Mouse (Mus musculus): ENCODE measurements around the gene Gm20518. TPM values are rescaled to one million over a fixed set of nuclear protein-coding genes. Genes with fewer than 3 reads are reported as not detected.

Gm20518 gene
- polyA plus RNA-seq (2016; fragmentation: Nextera tagmentation; extraction: Ambion mirVana), result 0.23 and 0.29 TPM in 2 replicates

DNA sequence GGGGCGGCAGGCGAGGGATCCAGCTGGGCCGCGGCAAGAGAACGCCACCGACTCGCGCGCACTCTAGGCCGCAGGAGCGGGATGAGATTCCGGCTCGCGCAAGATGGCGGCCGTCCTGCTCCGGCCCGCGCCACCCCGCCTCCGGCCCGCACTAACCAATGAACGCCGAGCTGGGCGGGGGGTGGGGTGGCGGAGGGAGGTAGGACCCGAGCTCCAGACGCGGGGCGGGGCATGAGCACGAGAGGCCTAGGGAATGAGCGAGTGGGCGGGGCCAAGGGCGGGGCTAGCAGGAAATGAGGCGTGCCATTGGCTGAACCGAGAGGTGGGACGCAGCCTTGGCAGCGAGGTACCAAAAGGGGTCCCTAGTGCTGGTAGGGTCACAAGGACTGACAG is at the start of gene Gm20518:
Gene Gm20518 (minus strand): TSS at position 105 of the 393 bp plus-strand sequence.
- Histone ChIP-seq H3K4me1 (peaks cover 27% of the 10 kb centered on the region), H3K27ac (peak within 1 kb of the TSS; percentile 99), H3K9me3 (no peaks in the 10 kb centered on the region), H3K36me3 (replicated peaks) (peaks cover 13% of the 10 kb centered on the region; the same call in 1 of the 2 replicates), H3K27me3 (ENCODE audit: poor library complexity, severe bottlenecking) (no peaks in the 10 kb centered on the region), H3K4me3 (peak within 1 kb of the TSS; percentile 98)
- under 1% methylated on average over 38 of the region's 38 CpGs for WGBS
- peak; percentile 100 for DNase-seq (ENCODE audit: extremely low spot score, low spot score)

DNA sequence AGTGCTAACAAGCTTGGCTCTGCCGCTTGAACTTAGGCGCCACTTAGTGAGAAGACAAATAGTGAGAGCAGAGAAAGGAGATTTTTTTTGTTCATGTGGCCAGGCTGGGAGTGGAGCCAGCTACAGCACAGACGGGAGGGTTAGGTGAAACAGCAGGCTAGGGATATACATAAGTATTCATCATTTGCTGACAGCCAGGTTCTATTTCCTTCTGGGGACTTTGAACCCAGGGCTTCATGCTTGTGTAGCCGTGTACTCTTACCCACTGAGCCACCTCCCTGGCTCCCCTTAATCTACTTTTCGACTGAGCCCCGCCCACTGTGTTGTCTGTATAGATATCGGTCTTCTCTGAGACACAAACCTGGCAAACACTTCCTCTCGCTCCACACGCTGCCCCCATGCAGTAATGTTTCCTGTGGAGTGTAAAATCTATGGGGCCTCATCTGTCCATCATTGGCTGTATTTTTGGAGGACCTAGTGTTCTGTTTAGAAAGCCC is 47.8 kb upstream of the Gm20518 start:
- Histone ChIP-seq H3K9me3 (no peaks in the 10 kb centered on the region), H3K27me3 (ENCODE audit: poor library complexity, severe bottlenecking) (peaks cover 29% of the 10 kb centered on the region), H3K36me3 (replicated peaks) (no peaks in the 10 kb centered on the region), H3K4me3 (no peak overlapping the region), H3K27ac (no peak overlapping the region), H3K4me1 (peaks cover 8% of the 10 kb centered on the region; the same call in 1 of the 2 replicates)
- no peak for DNase-seq (ENCODE audit: extremely low spot score, low spot score)
- 66% methylated on average over 9 of the region's 9 CpGs for WGBS

DNA sequence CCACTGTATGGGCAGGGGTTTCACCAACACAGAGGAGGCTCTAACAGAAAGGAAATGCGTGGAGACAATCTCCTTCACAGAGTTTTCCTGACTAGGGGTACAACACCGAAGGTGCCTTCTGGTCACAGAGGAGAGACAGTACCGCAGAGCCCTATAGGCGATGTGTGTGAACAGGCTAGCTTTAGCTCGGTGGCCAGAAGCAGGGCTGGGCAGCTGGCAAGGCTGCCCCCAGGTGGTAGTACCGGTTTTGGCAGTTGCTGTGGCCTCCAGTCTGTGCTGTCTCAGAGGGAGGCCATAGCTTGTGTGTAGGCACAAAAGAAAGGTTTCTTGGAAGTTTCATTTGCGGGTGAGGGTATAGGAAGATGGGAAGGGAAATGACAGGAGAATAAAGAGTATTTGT is 47.4 kb upstream of the Gm20518 start:
- Histone ChIP-seq H3K4me3 (no peak overlapping the region), H3K36me3 (replicated peaks) (no peaks in the 10 kb centered on the region), H3K4me1 (peaks cover 8% of the 10 kb centered on the region; the same call in 1 of the 2 replicates), H3K27ac (no peak overlapping the region), H3K9me3 (no peaks in the 10 kb centered on the region), H3K27me3 (ENCODE audit: poor library complexity, severe bottlenecking) (peaks cover 34% of the 10 kb centered on the region)
- peak; percentile 60 for DNase-seq (ENCODE audit: extremely low spot score, low spot score)
- 9% methylated on average over 7 of the region's 7 CpGs for WGBS

DNA sequence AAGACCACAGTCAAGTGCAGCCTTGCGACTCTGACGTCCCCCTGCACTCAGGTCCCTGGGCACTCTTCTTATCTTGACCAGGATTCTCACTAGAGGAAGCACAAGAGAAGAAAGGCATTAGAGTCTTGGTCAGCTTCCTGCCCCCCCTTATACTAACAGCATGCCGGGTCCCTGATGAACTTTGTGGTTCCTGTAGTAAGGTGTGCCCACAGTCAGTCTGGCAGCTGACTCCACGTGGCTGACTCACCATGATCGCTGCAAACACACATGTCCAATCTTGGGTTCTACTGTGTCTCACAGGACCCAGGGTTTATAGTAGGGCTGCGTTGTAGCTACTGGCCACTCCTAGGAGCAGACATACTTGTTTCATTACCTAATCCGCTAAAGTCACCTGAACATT is 46.7 kb upstream of the Gm20518 start:
- Histone ChIP-seq H3K4me1 (peaks cover 8% of the 10 kb centered on the region; the same call in 1 of the 2 replicates), H3K27ac (no peak overlapping the region), H3K27me3 (ENCODE audit: poor library complexity, severe bottlenecking) (peaks cover 35% of the 10 kb centered on the region), H3K4me3 (no peak overlapping the region), H3K9me3 (no peaks in the 10 kb centered on the region), H3K36me3 (replicated peaks) (no peaks in the 10 kb centered on the region)
- 85% methylated on average over 7 of the region's 7 CpGs for WGBS
- DNase-seq (ENCODE audit: extremely low spot score, low spot score), result no peak

DNA sequence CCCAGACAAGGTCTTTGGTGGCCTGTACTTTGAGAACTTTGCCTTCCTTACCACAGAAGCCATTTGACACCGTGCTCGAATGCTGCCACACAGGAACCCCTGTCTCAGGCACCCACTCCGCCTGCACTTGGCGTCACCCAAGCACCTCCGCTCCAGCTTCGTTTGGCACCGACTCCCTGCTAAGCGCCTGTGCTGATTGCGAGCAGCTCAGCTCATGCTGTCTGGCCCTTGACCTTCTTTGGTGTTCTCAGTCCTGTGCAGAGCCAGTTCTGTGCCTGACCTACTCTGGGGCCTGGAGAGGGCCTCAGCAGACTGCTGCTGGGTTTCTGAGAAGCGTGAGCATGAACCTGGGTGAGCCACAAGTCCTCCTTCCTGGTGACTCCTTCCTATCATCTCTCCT is 45.3 kb upstream of the Gm20518 start:
- peaks cover 38% of the 10 kb centered on the region for H3K27me3 ChIP-seq (ENCODE audit: poor library complexity, severe bottlenecking)
- no peaks in the 10 kb centered on the region for H3K36me3 ChIP-seq (replicated peaks)
- H3K4me1 ChIP-seq, result peaks cover 8% of the 10 kb centered on the region; the same call in 1 of the 2 replicates
- no peak overlapping the region for H3K4me3 ChIP-seq
- H3K9me3 ChIP-seq, result no peaks in the 10 kb centered on the region
- DNase-seq (ENCODE audit: extremely low spot score, low spot score), result no peak
- H3K27ac ChIP-seq, result no peak overlapping the region
- WGBS, result 88% methylated on average over 10 of the region's 10 CpGs

DNA sequence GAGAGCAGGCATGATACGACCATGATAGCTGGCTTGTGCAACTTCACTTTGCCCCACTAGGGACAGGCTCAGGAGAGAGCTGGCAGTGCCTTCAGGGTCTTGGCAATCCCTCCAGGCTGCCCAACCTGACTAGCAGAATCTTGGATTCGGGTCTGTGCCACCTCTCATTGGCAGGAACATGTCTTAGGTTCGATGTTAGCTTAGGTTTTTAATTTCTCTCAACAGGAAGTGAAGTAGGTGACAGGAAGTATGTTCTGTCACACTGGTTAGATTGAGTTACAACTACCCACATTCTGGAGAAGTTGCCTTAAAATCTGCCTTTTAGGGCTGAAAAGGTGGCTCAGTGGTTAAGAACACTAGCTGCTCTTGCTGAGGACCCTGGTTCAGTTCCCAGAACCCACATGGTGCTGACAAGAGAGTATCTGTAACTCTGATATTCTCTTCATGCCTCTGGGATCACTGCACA is 43.0 kb upstream of the Gm20518 start:
- H3K36me3 ChIP-seq (replicated peaks), result no peaks in the 10 kb centered on the region
- no peak overlapping the region for H3K27ac ChIP-seq
- H3K27me3 ChIP-seq (ENCODE audit: poor library complexity, severe bottlenecking), result peaks cover 61% of the 10 kb centered on the region
- peaks cover 11% of the 10 kb centered on the region for H3K4me1 ChIP-seq
- no peak overlapping the region for H3K4me3 ChIP-seq
- H3K9me3 ChIP-seq, result no peaks in the 10 kb centered on the region
- no peak for DNase-seq (ENCODE audit: extremely low spot score, low spot score)
- WGBS, result 69% methylated on average over 3 of the region's 3 CpGs

DNA sequence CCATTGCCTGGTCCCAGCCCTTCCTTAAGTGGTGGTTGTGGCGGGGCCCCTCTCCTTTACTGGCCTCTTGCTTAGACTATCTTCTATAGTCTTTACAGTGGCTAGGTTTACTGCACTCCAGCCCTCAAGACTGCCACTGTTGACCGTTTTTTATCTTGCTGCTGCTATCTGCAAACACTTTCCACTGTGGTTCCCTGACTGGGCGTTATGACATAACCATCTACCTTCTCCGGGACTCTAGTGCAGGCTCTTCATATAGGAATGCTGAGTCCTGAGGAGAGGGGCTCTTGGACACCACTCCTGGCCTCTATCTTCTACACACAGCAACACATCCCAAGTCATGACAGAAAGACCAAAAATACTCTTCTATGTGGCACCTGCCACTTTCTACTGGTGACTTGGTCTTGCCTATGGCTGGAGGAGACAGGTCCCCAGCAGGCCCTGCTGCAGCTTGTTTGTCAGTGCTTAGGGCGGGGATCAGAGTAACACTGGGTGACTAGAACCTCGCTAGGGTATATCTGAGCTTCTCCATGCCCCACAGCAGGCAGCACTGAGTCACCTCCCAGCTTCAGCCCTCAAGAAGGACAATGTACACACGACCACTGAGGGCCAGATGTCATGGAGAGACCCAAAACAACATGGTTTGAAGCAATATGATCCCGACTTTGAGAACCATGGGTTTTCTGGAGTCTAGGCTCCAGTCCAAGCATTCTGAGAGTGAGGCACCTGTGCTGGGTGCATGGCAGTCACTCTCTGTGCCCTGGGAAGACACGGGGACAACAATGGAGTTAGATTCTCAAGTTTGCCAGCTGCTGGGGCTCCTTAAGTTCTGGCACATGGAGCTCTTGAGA is 42.3 kb upstream of the Gm20518 start:
- no peak for DNase-seq (ENCODE audit: extremely low spot score, low spot score)
- H3K9me3 ChIP-seq, result no peaks in the 10 kb centered on the region
- H3K4me3 ChIP-seq, result no peak overlapping the region
- H3K27me3 ChIP-seq (ENCODE audit: poor library complexity, severe bottlenecking), result peaks cover 64% of the 10 kb centered on the region
- H3K4me1 ChIP-seq, result peaks cover 12% of the 10 kb centered on the region
- no peaks in the 10 kb centered on the region for H3K36me3 ChIP-seq (replicated peaks)
- 73% methylated on average over 9 of the region's 9 CpGs for WGBS
- H3K27ac ChIP-seq, result no peak overlapping the region

DNA sequence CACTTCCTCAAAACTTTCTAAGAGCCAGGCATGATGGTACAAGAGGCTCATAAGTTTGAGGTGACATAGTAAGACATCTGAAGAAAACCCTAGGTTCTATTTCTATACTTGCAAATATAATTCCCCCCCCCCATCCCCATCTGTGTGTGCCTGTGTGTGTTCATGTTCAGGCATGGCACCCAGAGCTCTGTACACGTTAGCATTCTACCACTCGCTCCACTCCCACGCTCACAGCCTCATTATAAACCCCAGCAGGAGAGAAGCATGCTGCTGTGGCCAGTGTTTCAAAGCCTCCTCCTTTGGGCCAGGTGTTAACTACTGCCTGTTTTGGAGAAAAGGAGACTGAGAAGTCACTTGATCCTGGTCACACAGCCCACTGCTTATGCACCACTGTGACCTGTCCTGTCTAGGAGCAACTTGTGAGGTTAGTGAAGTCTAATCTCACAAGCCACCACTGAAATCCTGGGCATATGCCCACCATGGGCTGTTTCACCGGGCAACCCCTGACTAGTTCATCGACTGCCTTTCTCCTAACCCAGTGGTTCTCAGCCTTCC is 40.5 kb upstream of the Gm20518 start:
- peaks cover 26% of the 10 kb centered on the region for H3K4me1 ChIP-seq
- no peaks in the 10 kb centered on the region for H3K9me3 ChIP-seq
- no peak overlapping the region for H3K27ac ChIP-seq
- H3K4me3 ChIP-seq, result no peak overlapping the region
- no peaks in the 10 kb centered on the region for H3K36me3 ChIP-seq (replicated peaks)
- H3K27me3 ChIP-seq (ENCODE audit: poor library complexity, severe bottlenecking), result peaks cover 52% of the 10 kb centered on the region
- WGBS, result 72% methylated on average over 5 of the region's 5 CpGs
- DNase-seq (ENCODE audit: extremely low spot score, low spot score), result no peak

DNA sequence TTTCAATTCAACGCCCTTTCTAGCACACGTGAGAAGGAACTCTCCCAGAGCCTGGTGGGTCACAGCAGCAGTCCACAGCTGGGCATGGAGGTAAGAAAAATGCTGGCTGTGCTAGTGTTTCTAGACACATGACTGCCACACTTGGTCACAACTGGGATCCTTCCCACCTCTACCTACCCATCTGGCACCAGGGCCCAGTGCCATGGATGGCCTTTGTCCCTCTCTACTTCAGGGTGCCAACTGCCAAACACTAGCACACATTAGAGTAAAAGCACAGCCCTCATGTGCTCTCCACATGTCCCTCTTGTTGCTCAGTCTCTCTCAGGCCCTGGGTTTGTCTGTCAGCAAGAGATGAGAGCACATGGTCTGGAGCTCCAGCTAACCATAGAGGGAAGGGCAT is 38.2 kb upstream of the Gm20518 start:
- peaks cover 52% of the 10 kb centered on the region for H3K27me3 ChIP-seq (ENCODE audit: poor library complexity, severe bottlenecking)
- 54% methylated on average over 2 of the region's 2 CpGs for WGBS

DNA sequence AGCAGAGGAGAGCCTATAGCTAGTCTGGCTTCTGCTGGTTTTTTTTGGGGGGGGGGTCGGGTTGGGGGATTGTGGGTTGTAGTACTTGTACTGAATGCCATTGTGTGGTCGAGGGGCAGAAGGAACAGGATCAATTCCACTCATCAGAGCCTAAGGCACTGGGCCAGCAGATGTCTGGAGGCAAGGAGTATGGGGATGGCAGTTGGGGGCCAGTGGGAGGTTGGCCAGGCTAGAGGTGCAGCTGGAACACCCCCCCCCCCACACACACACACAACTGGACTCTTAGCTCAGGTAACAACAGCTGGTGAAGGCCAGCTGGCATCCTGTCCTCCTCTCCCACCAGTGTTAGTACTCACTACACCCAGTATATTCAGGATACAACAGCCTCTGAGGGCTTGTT is 37.7 kb upstream of the Gm20518 start:
- Histone ChIP-seq H3K27ac (peak overlapping the region; percentile 91), H3K27me3 (ENCODE audit: poor library complexity, severe bottlenecking) (peaks cover 50% of the 10 kb centered on the region), H3K4me3 (peak overlapping the region; percentile 92), H3K36me3 (replicated peaks) (peaks cover 26% of the 10 kb centered on the region), H3K4me1 (peaks cover 39% of the 10 kb centered on the region), H3K9me3 (no peaks in the 10 kb centered on the region)
- DNase-seq (ENCODE audit: extremely low spot score, low spot score), result no peak
- 11% methylated on average over 2 of the region's 2 CpGs for WGBS

More for the DNA sequence above, 38.2 kb upstream of the Gm20518 start:
- Histone ChIP-seq H3K36me3 (replicated peaks) (peaks cover 22% of the 10 kb centered on the region), H3K9me3 (no peaks in the 10 kb centered on the region), H3K4me1 (peaks cover 39% of the 10 kb centered on the region), H3K4me3 (no peak overlapping the region), H3K27ac (no peak overlapping the region)
- no peak for DNase-seq (ENCODE audit: extremely low spot score, low spot score)

DNA sequence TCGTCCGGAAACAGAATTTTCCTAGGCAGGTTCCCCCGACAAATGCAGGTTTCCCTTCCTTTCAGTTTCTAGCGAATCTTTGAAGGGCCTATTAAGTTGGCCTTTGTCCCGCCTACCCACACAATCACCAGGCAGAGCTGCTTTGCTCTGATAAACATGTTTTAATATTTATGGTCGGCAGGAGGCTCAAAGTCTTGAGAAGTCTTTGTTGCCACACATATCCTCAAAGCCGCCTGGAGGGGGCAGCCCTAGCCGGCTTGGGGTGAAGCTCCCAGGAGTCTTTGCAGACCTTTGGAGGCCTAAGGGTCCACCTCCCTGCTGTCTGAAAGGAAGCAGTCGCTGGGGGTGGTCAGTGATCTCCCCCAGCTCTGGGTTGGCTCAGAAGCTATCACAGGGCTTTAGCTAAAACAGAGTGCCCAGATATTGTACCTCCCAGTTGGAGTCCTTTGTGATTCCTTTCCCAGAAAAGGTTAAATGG is 37.2 kb upstream of the Gm20518 start:
- 0% methylated on average over 9 of the region's 9 CpGs for WGBS
- H3K36me3 ChIP-seq (replicated peaks), result peaks cover 26% of the 10 kb centered on the region
- H3K9me3 ChIP-seq, result no peaks in the 10 kb centered on the region
- H3K4me3 ChIP-seq, result peak overlapping the region; percentile 92
- peak; percentile 75 for DNase-seq (ENCODE audit: extremely low spot score, low spot score)
- peaks cover 46% of the 10 kb centered on the region for H3K27me3 ChIP-seq (ENCODE audit: poor library complexity, severe bottlenecking)
- peak overlapping the region; percentile 91 for H3K27ac ChIP-seq
- peaks cover 40% of the 10 kb centered on the region for H3K4me1 ChIP-seq

DNA sequence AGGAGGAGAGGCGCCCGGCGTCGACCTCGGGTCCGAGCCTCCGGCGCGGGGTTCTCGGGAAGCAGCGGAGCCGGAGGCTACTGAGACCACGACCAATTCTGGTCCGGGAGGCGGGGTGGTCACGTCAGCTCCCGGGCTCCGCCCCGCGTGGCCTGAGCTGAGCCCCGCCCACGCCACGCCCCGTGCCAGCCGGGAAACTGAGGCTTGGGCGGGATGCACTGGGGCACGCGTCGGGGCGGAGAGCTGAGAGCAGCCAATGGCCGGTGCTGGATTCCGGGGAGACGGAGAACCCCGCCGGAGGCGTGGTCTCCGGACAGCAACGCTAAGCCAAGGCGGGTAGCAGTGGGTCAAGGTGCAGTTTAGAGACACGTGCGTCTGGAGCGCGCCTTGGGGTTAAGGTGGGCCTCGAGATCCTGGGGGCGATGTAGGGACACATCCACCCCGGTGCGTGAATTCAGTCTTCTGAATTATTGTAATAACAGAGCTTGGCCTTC is 36.7 kb upstream of the Gm20518 start, which contains the start of gene Slc25a1:
Gene Slc25a1 (minus strand): TSS at position 133 of the 494 bp plus-strand sequence.
- Histone ChIP-seq H3K27ac (peak within 1 kb of the TSS; percentile 91), H3K9me3 (no peaks in the 10 kb centered on the region), H3K4me3 (peak within 1 kb of the TSS; percentile 92), H3K27me3 (ENCODE audit: poor library complexity, severe bottlenecking) (peaks cover 46% of the 10 kb centered on the region), H3K36me3 (replicated peaks) (peaks cover 26% of the 10 kb centered on the region), H3K4me1 (peaks cover 45% of the 10 kb centered on the region)
- DNase-seq (ENCODE audit: extremely low spot score, low spot score), result peak; percentile 86
- under 1% methylated on average over 47 of the region's 47 CpGs for WGBS
